Mouse (Mus musculus) CD4-positive, CD25-positive, alpha-beta regulatory T cell, adult 9 weeks (primary cell): Measurements from ENCODE around the gene Gm49345. TPM values are rescaled to one million over a fixed set of nuclear protein-coding genes. Genes with fewer than 3 reads are reported as not detected.

ENCODE experiments used
- polyA plus RNA-seq: library from polyadenylated mRNA; unstranded; fragments of 100-300 nt; shearing (Covaris generic); gene quantifications from one replicate; pipeline ENCODE4 v1.2.1, GENCODE M21; 2017

Gm49345 gene
- polyA plus RNA-seq: 5.4 TPM

DNA sequence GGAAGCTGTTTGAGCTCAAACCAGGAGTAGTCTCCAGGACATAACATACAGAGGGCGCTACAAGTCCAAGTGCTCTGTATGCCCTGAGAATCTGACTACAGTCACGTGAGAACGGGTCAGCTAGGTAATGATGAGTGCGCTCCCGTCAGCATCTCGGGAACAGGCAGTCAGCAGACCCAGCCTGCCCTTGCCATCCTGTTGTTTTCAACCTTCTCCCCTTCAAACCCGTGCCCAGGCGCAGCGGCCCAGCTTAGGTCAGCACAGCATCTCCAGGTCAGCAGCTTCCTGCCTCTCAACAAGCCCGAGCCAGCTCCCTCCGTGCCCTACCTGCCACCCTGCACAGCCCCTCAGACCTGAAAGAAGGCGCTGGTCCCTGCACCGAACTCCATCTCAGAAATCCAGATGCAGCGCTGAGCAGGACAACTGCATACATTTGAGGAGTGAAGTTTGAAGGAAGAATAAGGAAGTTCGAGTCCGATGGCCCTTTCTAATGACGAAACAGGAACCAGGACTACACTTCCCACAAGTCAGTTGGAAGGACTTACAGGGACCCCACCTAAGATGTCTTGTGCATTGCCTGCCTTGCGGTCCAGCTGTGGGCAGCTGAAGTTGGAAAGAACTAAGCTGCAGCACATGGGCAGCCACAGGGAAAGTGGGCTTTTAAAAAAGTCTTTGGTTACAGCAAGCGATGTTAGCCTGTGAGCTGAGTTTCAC is at the start of gene Gm49345, which contains the start of gene Zfp729a:
Gene Gm49345, minus strand, starts transcription at position 476 of the 714 bp plus-strand sequence.
Gene Zfp729a, minus strand, starts transcription at position 498 of the 714 bp plus-strand sequence.

DNA sequence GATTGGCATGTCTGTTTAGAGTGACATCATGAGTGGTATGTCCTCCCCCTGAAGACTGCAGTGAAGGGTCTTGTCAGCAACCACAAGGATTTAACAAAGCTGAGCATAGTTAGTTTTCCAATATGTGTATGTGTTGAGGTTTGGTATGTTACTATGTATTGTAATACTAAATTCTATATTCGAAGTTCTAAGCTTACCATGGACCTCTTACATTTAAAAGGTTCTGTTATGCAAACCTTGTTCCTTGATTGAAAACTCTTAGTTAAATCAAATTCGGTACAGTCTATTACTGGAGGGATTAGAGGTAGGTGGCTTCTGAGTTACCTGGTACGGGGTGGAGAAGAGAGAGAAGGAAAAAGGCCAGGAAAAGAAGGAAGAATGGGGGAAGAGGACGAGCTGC is 49.4 kb upstream of the Gm49345 start, which contains the start of gene Zfp738:
Gene Zfp738, minus strand, starts transcription at position 101 of the 400 bp plus-strand sequence.

DNA sequence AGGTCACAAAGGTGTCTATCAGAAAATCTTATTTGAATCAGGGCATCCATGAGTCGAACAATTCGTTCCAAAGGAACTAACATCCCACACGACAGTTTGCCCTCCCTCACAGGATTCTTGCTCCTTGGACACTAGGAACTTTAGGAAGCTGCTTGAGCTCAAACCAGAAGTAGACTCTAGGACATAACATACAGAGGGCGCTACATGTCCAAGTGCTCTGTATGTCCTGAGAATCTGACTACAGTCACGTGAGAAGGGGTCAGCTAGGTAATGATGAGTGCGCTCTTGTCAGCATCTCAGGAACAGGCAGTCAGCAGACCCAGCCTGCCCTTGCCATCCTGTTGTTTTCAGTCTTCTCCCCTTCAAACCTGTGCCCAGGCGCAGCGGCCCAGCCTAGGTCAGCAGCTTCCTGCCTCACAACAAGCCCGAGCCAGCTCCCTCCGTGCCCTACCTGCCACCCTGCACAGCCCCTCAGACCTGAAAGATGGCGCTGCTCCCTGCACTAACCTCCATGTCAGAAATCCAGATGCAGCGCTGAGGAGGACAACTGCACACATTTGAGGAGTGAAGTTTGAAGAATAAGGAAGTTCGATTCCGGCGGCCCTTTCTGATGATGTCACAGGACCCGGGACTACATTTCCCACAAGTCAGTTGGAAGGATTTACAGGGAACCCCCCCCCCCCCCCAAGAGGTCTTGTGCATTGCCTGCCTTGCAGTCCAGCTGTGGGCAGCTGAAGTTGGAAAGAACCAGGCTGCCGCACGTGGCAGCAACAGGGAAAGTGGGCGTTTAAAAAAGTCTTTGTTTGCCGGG is 28.3 kb downstream of the Gm49345 start, which contains the start of gene Zfp729b:
Gene Zfp729b, minus strand, starts transcription at position 642 of the 811 bp plus-strand sequence.

DNA sequence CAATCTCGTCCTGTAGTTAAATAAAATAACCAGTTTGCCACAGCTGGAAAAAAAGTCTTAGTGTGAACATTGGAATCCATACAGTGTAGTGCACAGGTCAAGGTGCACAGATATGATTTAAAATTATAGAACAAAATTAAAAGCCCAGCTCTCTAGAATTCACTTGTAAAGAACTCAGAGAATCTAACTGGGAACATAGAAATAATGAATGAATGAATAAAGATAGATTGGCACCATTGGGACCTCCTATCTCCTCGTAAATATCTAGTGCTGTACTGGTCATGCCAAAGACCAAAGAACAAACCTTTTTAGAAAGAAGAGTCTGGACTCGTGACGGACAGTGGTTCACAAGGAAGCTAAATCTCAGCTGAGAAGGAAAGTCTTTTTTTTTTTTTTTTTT is 83.8 kb downstream of the Gm49345 start, which contains the start of gene Zfp748:
Gene Zfp748, minus strand, starts transcription at position 101 of the 400 bp plus-strand sequence.

Other genes with a start within 250 kb of the Gm49345 start
- 29.7 TPM for gene Zfp429, start 237.9 kb downstream of the Gm49345 start, polyA plus RNA-seq
- gene Zfp459, start 216.4 kb downstream of the Gm49345 start, polyA plus RNA-seq: 3.3 TPM
- gene Zfp874a, start 186.1 kb downstream of the Gm49345 start, polyA plus RNA-seq: 20.4 TPM
- 13.3 TPM for gene Zfp874b, start 153.5 kb downstream of the Gm49345 start, polyA plus RNA-seq
- 19.6 TPM for gene Zfp58, start 137.2 kb downstream of the Gm49345 start, polyA plus RNA-seq
- 1.5 TPM for gene Gm26965, start 111.6 kb downstream of the Gm49345 start, polyA plus RNA-seq
- 58.4 TPM for gene Zfp87, start 111.6 kb downstream of the Gm49345 start, polyA plus RNA-seq
- 22.5 TPM for gene Zfp748, start 83.9 kb downstream of the Gm49345 start, polyA plus RNA-seq
- 8.2 TPM for gene Zfp729b, start 28.1 kb downstream of the Gm49345 start, polyA plus RNA-seq
- 8.1 TPM for gene Zfp729a, start within 50 bp of the Gm49345 start, polyA plus RNA-seq
- gene Zfp738, start 49.3 kb upstream of the Gm49345 start, polyA plus RNA-seq: 25.0 TPM
- gene Zfp65, start 91.4 kb upstream of the Gm49345 start, polyA plus RNA-seq: 12.0 TPM
- gene Zfp85, start 117.5 kb upstream of the Gm49345 start, polyA plus RNA-seq: 10.1 TPM
- 2.1 TPM for gene Zfp493, start 141.9 kb upstream of the Gm49345 start, polyA plus RNA-seq
- gene Zfp273, start 176.0 kb upstream of the Gm49345 start, polyA plus RNA-seq: 7.4 TPM
- 0.76 TPM for gene Gm10037, start 193.3 kb upstream of the Gm49345 start, polyA plus RNA-seq
- gene BC048507, start 225.6 kb upstream of the Gm49345 start, polyA plus RNA-seq: 0.55 TPM